Mouse (Mus musculus): Measurements from ENCODE around the gene Prlh.

Prlh gene

GRCm38 (mm10) chr1:90952808-90953207 lies at the start of gene Prlh:
TSS of gene Prlh (plus strand) at chr1:90953108.
- DNase-seq: no peak

GRCm38 (mm10) chr1:90903211-90903945 lies 49.5 kb upstream of the Prlh start:
- no peak for DNase-seq

DNA sequence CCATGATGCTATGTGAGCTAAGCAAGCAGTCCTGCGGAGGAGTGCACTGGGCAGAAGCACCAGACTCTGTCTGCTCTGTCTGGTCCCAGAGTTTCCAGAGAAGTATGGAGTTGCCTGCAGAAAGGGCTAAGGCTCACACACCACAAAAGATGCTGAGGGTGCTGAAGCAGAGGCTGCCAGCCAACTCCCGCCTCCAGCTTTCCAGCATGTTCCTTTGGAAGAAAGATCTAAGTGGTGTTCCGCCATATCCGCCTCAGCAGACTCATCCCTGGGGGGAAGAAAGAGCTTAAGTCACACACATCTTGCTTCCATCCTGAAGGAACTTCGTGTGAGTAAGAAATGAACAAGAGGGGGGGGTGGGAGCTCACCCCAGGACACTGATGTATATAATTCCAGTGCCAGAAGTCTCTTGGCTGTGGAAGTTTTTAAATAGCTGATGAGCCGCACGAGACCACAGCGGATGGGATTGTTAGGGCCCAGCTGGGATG lies 48.9 kb upstream of the Prlh start:
- DNase-seq: no peak

- no peak for DNase-seq
Measured at GRCm38 (mm10) chr1:90904729-90905404, 48.0 kb upstream of the Prlh start.

DNA sequence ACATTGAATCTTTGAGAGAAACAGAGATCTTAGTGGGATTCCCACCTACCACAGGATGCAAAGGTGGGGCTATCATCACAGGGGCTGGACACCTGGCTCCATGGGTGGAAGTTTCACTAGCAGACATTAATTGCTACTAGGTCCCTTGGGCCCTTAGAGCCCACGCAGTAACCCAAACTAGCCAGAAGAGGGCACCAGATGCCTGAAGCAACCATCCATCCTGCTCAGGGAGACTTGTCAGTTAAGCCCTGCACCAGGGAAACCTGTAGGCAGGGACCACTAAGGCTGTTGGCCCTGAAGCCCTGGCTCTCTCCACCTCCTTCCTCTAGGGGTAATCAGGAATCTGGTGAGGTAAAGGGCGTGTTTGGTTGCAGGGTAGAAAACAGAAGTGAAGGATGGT lies 46.6 kb upstream of the Prlh start:
- DNase-seq: no peak

DNA sequence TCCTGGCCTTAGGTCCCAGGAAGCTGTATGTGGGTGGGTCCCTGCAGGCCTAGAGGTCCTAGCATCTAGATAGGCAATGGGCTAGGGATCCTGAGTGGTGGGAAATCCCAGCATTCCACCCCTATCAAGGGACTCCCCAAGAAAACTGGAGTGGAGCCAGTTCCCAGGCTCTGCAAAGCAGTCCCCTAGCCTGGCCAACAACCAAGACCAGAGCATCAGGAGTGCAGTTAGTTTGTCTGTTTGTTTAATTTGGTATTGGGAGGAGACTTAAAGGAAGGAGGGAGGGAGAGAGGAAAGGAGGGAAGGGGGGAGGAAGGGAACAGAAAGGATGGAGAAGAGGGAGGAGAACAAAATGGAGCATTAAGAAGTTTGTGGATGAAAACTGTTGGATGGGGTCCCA lies 43.7 kb upstream of the Prlh start:
- no peak for DNase-seq

DNA sequence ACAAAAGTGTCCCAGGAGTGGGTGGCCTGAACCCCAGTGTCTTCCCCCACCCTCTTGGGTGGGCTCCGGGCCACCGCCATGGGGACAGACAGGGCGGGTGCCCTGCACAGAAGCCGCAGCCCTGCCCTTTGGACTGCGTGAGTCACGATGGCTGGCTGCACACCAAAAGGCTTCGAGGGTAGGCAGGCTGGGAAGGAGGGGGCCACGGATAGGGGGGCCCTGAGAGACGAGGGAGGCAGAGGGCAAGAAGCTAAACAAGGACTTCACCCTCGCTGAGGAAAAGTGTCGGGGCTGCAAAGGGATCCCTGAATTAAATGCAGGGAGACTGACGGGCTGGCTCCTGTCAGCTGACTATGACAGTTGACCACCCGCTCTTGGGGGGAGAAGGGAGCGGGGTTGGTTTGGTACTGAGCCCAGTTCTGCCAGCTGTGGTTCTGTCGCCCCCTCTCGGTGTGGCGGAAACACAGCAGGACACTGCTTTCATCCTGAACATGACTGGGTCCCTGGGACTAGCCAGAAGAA lies 43.2 kb upstream of the Prlh start:
- no peak for DNase-seq

DNA sequence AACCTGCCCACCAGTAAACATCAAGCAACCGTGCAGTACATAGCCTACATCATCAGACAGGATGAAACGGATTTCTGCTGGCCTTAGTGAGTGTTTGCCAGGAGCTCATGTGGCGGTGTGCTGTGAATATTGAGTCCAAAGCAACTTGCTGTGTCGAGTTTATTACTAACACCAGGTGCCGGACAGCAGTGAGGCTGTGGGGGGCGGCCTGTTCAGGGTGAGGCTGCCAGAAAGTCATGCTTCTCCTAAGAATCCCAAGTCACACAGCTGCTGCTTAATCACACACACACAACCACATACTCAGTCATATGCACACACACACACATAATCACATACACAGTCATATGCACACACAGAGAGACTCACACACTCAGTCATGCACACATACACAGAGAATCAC lies 39.7 kb upstream of the Prlh start:
- DNase-seq: no peak

DNA sequence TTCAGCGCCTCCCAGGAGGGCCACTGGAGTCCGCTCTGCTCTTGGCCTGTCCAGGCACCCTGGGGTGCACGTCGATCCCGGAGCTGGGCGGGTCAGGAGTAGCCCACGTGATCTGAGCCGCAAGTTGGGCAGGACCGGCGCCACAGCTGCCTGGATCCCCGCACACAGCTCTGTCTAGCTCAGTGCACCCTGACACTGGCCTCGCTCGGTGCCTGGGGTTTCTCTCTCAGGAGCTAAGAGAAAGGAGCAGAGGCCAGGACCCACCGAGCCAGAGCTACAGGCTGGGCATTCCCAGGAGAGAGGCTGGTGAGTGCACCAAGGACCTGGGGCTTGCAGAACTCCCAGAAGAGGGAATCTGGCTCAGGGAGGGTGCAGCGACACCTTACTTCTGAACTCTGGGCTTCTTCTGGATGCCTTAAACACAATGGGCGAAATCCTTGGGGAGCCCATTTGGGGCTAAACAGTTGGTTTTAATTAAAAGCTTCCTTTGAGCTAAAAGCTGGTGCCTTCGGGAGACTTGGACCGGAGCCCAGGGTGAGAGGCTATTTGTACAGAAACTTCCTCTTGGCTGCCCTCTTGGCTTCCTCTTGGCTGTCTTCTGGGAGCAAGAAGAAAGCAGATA lies 37.8 kb upstream of the Prlh start, which contains the start of gene Mlph:
Mlph (plus strand) TSS at position 138 of the 622 bp plus-strand sequence.
- DNase-seq: no peak

DNA sequence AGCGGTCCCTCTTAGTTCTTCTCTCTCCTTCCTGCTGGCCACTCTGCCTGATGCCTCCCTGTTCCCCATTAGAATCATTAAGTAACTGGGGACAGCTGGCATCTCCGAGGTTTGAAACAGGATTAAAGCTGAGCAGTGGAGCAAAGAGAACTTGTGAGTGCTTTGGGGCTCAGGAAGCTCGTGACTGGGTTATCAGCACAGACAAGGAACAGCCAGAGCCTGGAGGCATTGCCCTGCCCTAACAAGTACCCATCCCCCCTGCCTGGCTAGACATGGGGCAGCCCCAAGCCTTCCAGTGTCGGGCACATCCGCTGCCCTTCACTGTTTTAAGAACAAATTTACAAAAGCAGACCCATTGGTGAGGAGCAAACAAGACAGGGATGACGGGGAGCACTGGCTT lies 35.4 kb upstream of the Prlh start:
- DNase-seq: no peak

DNA sequence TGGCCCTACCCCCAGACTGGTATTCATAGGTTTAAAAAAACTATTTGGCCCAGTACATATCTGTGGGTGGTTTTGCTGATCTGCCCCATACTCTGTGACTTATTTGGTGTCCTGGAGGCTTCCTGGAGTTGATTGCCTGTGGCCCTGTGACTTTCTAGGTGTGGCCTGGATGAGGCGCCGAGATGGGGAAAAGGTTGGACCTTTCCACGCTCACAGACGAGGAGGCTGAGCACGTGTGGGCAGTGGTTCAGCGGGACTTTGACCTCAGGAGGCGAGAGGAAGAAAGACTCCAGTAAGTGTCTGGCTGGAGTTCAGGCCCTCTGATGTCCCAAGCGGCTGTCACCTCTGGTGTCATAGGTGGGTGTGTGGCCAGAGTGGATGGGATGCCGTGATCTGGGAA lies 31.2 kb upstream of the Prlh start:
- no peak for DNase-seq

DNA sequence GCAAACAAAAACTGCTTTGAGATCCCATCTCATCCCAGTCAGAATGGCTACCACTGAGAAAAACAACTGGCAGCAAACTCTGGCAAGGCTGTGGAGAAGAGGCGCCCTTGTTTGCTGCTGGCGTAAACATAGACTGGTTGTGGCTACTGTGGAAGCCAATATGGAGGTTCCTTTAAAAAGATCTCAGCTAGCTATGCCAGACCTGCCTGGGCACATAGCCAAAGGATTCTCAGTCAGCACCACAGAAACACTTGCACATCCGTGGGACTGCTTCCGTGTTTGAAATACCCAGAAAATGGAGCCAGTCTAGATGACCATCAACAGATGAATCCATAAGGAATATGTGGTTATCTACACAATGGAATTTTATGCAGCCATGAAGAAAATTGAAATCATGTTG lies 26.9 kb upstream of the Prlh start:
- DNase-seq: no peak

- DNase-seq: no peak
Measured at GRCm38 (mm10) chr1:90927308-90927707, 25.6 kb upstream of the Prlh start.

GRCm38 (mm10) chr1:90927929-90928574 lies 24.9 kb upstream of the Prlh start:
- DNase-seq: no peak

- peak; percentile 22 to 27 for DNase-seq
Measured at GRCm38 (mm10) chr1:90928575-90928934, 24.4 kb upstream of the Prlh start.

- no peak for DNase-seq
Measured at GRCm38 (mm10) chr1:90933001-90933400, 19.9 kb upstream of the Prlh start.

GRCm38 (mm10) chr1:90936990-90937389 lies 15.9 kb upstream of the Prlh start:
- no peak for DNase-seq

DNA sequence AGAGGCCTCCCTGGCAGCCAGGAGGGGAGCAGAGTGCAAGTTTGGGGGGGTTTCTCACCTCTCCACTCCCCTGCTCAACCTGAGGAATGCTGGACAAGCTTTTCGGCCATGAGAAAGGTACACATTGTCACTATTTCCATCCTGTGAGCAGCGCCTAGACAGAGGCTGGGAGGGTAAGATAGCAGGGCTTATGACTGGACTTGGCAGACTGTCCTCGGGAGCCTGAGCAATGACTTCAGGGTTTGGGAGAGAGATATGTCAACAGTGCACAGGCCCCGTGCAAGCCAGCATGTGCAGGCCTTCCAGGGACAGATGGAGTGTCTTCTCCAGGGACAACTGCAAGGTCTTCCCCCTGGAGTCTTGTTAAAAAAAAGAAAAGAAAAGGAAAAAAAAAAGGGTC lies 12.9 kb upstream of the Prlh start:
- no peak for DNase-seq

DNA sequence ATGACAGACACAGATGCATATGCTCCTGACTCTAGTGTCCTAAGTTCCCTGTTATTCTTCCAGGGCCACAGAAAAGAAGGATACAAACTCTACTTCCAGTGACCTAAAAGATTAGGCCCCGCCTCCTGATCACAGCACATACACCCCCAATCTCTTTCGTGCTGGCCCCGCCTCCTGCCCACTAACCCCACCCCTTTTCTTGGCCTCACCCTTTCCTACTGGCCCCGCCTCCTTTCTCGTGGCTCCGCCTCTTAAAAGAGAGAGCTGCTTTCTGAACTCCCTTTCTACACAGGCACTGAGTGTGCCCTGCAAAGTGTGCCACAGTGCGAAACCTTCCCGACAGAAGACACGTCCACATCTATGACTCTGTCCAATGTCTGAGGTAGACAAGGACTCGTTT lies 7.7 kb upstream of the Prlh start:
- DNase-seq: no peak

DNA sequence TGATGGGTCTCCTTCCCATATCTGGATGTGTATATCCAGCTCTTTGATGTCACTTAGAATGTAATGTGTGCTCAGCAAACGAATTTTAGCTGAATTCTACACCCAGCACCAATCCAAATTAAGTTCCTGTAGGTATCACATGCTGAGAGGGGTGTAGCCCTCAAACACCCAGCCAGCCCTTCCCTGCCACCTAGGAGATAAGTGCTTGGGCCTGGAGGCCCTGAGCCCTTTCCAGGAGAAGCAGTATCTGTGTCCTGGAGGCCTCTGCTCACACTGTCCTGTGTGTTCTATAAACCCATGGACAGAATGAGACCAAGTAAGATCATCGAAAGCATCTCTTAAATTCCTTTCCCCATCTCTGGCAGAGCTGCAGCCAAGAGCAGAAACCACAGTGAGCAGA lies 5.7 kb upstream of the Prlh start:
- no peak for DNase-seq

GRCm38 (mm10) chr1:90949309-90949708 lies 3.6 kb upstream of the Prlh start:
- no peak for DNase-seq

DNA sequence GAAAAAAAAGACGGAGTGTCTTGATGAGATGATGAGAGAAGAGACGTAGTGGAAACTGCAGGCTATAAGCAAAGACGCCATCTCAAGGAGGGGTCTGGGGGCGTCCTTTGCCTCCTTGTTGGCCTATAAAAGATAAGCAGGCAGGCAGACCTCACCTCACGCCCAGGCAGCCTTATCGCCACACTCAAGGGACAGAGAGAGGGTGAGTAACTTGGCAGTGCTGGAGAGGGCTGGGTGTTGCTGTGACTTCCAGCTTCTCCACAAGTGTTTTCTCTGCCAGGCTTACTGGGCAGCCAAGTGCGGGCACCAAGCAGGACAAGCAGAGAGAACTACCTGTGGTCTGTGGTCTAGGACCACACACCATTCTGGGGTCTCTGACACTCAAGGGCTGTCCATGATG lies 1.2 kb upstream of the Prlh start:
- DNase-seq: no peak

- DNase-seq: no peak
Measured at GRCm38 (mm10) chr1:90953688-90954087, 780 bp downstream of the Prlh start.

Measured in thymus, adult 18-20 months (tissue).